Mouse (Mus musculus) olfactory bulb, adult 2 months (tissue): Measurements from ENCODE around the gene Qk.

ENCODE experiments used
- CTCF ChIP-seq: fragments of 200-500 bp; IDR thresholded peaks from 2 replicates; pipeline ENCODE4 v1.5.1; 2012; ENCODE audit warnings: low read depth, mild to moderate bottlenecking, low read length, moderate library complexity; ENCODE audit not compliant: insufficient read depth
- POLR2A ChIP-seq: fragments of 200-500 bp; IDR thresholded peaks from 2 replicates; pipeline ENCODE4 v1.6.1; 2012; ENCODE audit warnings: mild to moderate bottlenecking, low read depth, low read length, moderate library complexity; ENCODE audit not compliant: insufficient read depth

GRCm38 (mm10) chr17:10300968-10301795 lies 18.5 kb downstream of the Qk start:
- no peak for TF ChIP-seq CTCF
- no peak for TF ChIP-seq POLR2A
